Mouse (Mus musculus): ENCODE measurements at regions not wholly inside any gene's neighbourhood (a gene's known extent, or its start where the extent isn't known, plus 50 kb on each side); places are given as distances from the start of the nearest gene placed in this dataset.

DNA sequence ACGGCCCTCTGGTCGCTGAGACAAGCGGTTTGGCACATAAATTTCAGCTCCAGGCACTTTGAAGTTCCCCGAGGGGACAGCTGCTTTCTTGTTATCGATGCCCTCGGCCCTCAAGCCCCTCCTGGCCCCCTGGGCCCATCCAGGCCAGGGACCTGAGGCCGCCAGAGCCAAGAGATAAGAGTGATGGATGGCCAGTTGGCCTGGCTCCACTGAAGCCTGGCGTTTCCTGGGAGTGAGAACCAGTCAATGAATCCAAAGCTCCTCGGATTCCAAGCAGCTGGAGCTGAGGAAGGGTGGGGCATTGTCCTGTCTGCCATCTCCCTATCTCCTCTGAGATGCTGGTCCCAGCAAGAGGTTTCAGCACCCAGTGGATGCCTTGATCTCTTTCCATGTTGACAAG lies 71.6 kb upstream of the Hand1 start:
- DNase-seq (ENCODE audit: low spot score) = no peak

DNA sequence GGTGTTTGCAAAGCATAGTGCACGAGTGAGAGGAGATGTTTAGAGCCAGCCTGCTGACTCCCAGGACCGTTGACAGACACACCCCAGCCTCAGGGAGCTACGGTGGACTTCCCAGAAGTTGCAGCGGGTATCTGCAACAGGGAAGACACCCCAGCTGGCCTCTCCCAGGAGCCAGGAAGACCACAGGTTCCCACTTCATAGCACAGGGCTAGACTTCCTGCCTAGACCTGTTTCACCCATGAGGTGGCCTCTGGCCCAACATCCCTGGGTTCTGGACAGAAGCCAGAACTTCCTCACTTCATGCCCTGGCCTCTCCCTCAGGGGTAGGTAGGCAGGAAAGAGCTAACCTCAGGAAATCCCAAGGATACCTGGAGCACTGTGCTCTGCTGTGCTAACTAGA lies 66.7 kb upstream of the Hand1 start:
- no peak for DNase-seq (ENCODE audit: low spot score)

DNA sequence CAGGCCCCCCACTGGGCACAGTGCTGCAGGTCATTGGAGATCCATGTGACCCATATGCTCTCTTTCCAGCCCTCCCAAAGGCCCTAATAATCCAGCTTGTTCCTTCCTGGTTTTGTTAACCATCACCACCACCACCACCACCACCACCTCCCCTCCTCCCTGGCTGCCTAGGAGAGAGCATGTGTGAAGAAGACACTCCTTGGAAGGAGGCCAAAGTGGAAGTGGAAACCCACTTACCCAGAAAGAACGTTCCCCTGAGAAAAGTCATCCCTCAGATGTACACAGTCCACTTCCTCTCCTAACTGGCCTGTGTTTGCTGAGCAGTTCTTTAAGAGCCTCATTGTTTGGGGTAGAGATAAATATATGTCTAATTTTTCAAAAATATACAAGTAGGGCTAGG lies 62.9 kb upstream of the Hand1 start:
- DNase-seq (ENCODE audit: low spot score) = no peak

DNA sequence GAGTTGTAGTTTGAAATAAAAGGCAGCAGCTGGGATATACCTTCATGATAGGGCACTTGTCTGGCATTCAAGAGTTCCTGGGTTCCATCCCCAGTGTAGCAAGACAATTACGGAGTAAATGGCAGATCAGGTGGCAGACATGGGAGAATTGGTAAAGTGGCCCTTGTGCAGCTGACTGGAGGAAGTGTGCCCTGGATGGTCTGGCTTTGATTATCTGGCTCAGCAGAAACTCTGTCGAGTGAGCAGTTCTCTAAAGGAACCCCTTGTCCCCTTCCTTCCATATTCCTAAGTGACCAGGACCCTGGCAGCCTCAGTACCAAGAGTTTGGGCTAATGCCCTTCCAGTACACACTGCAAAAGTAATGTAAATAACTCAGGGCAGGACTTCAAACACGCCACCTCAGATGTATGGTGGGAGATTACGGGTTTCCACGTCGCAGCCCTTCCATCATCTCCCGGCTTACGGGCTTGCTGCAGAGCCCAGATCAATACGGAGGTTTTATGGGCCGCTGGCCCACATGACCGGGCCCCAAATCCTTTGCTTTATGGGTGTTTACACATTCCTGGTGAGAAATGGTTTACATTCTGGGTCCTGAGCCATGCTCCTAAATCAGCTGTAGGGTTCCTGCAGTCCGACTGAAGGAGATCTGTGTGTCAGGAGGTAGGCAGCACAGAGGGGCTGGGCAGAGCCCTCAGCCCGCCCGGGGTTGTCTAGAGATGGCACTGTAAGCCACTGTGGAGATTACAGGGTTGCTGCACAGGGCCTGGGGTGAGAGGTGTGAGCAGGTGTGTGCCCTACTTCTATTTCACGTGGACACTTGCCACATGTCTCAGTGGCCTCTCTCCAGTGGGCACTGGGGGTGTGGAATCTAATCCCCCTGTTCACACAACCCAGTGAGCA lies 50.4 kb upstream of the Hand1 start:
- DNase-seq (ENCODE audit: low spot score) = no peak

All from ovary, postnatal 10 days (tissue).